In genomic region chr15:22898208-22898607, GRCm38 (mm10) we compare ENCODE assay signal across 26 mouse cellular contexts.
DNase-seq lines count a peak whose midpoint lies in the region; ATAC-seq and TF ChIP-seq lines count a peak whose summit lies in the region.
"Had no signal": no experiment of that assay in that cellular context is flagged by ENCODE, and none has a peak within 500 bp of the region (broad histone marks: within the 10 kb centered on the region; RNA-seq: fewer than 3 reads in every experiment).

No protein-coding gene starts in this region.

- H3K4me1 ChIP-seq in heart, embryonic 11.5 days (ENCODE audit: control insufficient read depth, insufficient read depth, low read length), result no peaks in the 10 kb centered on the region
- H3K4me1 ChIP-seq in hindbrain, postnatal 0 days (ENCODE audit: insufficient read depth, low read length), result no peaks in the 10 kb centered on the region
- H3K4me1 ChIP-seq: forebrain, embryonic 15.5 days; kidney, embryonic 15.5 days; liver, embryonic 15.5 days; midbrain, embryonic 10.5 days; neural tube, embryonic 15.5 days; stomach, embryonic 15.5 days had no signal

- no peak for TF ChIP-seq CTCF in hindbrain, postnatal 0 days (IDR thresholded peaks at IDR 0.05; ENCODE audit: low read depth)

- DNase-seq in frontal cortex, postnatal 10 days (ENCODE audit: low spot score in 2 of 2), result no peak
- peak; percentile 0 for DNase-seq in 416B (ENCODE audit: low read depth)
- DNase-seq in brain, adult 2 months (ENCODE audit: low read depth, low spot score), result peak; percentile 47
- no peak for DNase-seq in hindbrain, postnatal 0 days (ENCODE audit: low spot score)
- DNase-seq: adrenal gland, postnatal 14 days; cerebellum, adult 9-10 months; gastrocnemius, postnatal 36 days; kidney, postnatal 36 days; left cerebral cortex, postnatal 4 days; liver; right cerebral cortex, postnatal 4 days; thymus, postnatal 36 days had no signal

- no peak for TF ChIP-seq POLR2A in myocyte (IDR thresholded peaks at IDR 0.05; ENCODE audit: insufficient read length, low read depth)

- no peak overlapping the region for H3K4me3 ChIP-seq in myocyte
- no peak overlapping the region for H3K4me3 ChIP-seq in heart, embryonic 11.5 days (ENCODE audit: low read depth, low read length)
- no peak overlapping the region for H3K4me3 ChIP-seq in hindbrain, postnatal 0 days (ENCODE audit: low read length)
- H3K4me3 ChIP-seq: forebrain, embryonic 15.5 days; kidney, embryonic 15.5 days; liver, embryonic 15.5 days; midbrain, embryonic 10.5 days; neural tube, embryonic 15.5 days; stomach, embryonic 15.5 days had no signal

- H3K9me3 ChIP-seq in heart, embryonic 11.5 days (replicated peaks; ENCODE audit: control insufficient read depth, low read length), result no peaks in the 10 kb centered on the region
- no peaks in the 10 kb centered on the region for H3K9me3 ChIP-seq in hindbrain, postnatal 0 days (ENCODE audit: low read length)
- H3K9me3 ChIP-seq: forebrain, embryonic 15.5 days; kidney, embryonic 15.5 days; liver, embryonic 15.5 days; midbrain, embryonic 10.5 days; neural tube, embryonic 15.5 days; stomach, embryonic 15.5 days had no signal

- no peaks in the 10 kb centered on the region for H3K79me2 ChIP-seq in myocyte (ENCODE audit: control insufficient read depth, insufficient read depth)

- H3K27ac ChIP-seq in heart, embryonic 11.5 days (ENCODE audit: low read depth, low read length), result no peak overlapping the region
- no peak overlapping the region for H3K27ac ChIP-seq in hindbrain, postnatal 0 days
- H3K27ac ChIP-seq: forebrain, embryonic 15.5 days; kidney, embryonic 15.5 days; liver, embryonic 15.5 days; macrophage; midbrain, embryonic 10.5 days; neural tube, embryonic 15.5 days; stomach, embryonic 15.5 days had no signal

- H3ac ChIP-seq in myocyte (ENCODE audit: control insufficient read depth, insufficient read length), result no peak overlapping the region

- ATAC-seq in frontal cortex, adult (ENCODE audit: low TSS enrichment), result peak; percentile 89
- ATAC-seq in heart, embryonic 11.5 days (replicated peaks; ENCODE audit: insufficient number of reproducible peaks, low FRiP score, low TSS enrichment), result no peak
- ATAC-seq in hindbrain, postnatal 0 days, result no peak
- ATAC-seq in megakaryocyte progenitor cell, adult 5-6 weeks (replicated peaks; ENCODE audit: poor library complexity), result no peak
- ATAC-seq: forebrain, embryonic 15.5 days; hindbrain, embryonic 16.5 days; intestine, embryonic 16.5 days; midbrain, embryonic 16.5 days had no signal

- H3K36me3 ChIP-seq in myocyte (ENCODE audit: control insufficient read depth, insufficient read depth), result no peaks in the 10 kb centered on the region
- no peaks in the 10 kb centered on the region for H3K36me3 ChIP-seq in heart, embryonic 11.5 days (ENCODE audit: control insufficient read depth, insufficient read depth, low read length)
- H3K36me3 ChIP-seq in hindbrain, postnatal 0 days (ENCODE audit: insufficient read depth, low read length), result no peaks in the 10 kb centered on the region
- H3K36me3 ChIP-seq: forebrain, embryonic 15.5 days; kidney, embryonic 15.5 days; liver, embryonic 15.5 days; midbrain, embryonic 10.5 days; neural tube, embryonic 15.5 days; stomach, embryonic 15.5 days had no signal

- no peaks in the 10 kb centered on the region for H3K27me3 ChIP-seq in myocyte (ENCODE audit: control insufficient read depth, insufficient read depth, insufficient read length)
- H3K27me3 ChIP-seq in heart, embryonic 11.5 days (ENCODE audit: control insufficient read depth, insufficient read depth, low read length), result no peaks in the 10 kb centered on the region
- H3K27me3 ChIP-seq in hindbrain, postnatal 0 days (ENCODE audit: insufficient read depth, low read length), result no peaks in the 10 kb centered on the region
- H3K27me3 ChIP-seq: forebrain, embryonic 15.5 days; kidney, embryonic 15.5 days; liver, embryonic 15.5 days; neural tube, embryonic 15.5 days; stomach, embryonic 15.5 days had no signal

- H3K9ac ChIP-seq in heart, embryonic 11.5 days (ENCODE audit: low read depth, low read length), result no peak overlapping the region
- H3K9ac ChIP-seq in hindbrain, postnatal 0 days (replicated peaks; ENCODE audit: low read length), result no peak overlapping the region
- H3K9ac ChIP-seq: forebrain, embryonic 15.5 days; kidney, embryonic 15.5 days; liver, embryonic 15.5 days; neural tube, embryonic 15.5 days; stomach, embryonic 15.5 days had no signal

- H3K4me2 ChIP-seq in myocyte (ENCODE audit: low read depth), result peak overlapping the region; percentile 65
- H3K4me2 ChIP-seq in heart, embryonic 11.5 days, result no peak overlapping the region
- H3K4me2 ChIP-seq in hindbrain, postnatal 0 days (ENCODE audit: low read depth, low read length), result no peak overlapping the region
- H3K4me2 ChIP-seq: forebrain, embryonic 15.5 days; kidney, embryonic 15.5 days; liver, embryonic 15.5 days; neural tube, embryonic 15.5 days; stomach, embryonic 15.5 days had no signal

- 69% methylated on average over 4 of the region's 4 CpGs for WGBS in heart, embryonic 11.5 days (ENCODE audit: insufficient replicate concordance)
- WGBS in hindbrain, postnatal 0 days, result 71% methylated on average over 4 of the region's 4 CpGs

TF ChIP-seq in myocyte, 11 proteins besides CTCF, POLR2A, EP300 and RAD21:
- TF ChIP-seq MYOD1 (IDR thresholded peaks at IDR 0.05; ENCODE audit: control insufficient read depth in 1 of 3, insufficient read length in 2 of 3, low read depth in 2 of 3) (peak in 2 of 3 experiments; percentile 26 to 41), TCF3 (IDR thresholded peaks at IDR 0.05; ENCODE audit: insufficient read length, low read depth) (no peak), CEBPB (IDR thresholded peaks at IDR 0.05; ENCODE audit: insufficient read depth, poor library complexity, severe bottlenecking) (no peak), MYOG (IDR thresholded peaks at IDR 0.05; ENCODE audit: control insufficient read depth in 1 of 3, insufficient read depth in 1 of 3, insufficient read length in 2 of 3, low read depth in 2 of 3) (peak in 1 of 3 experiments; percentile 12), E2F4 (IDR thresholded peaks at IDR 0.05; ENCODE audit: insufficient read depth) (no peak)

Comparison
In these comparisons a context has a peak if more than half of its experiments do, and no peak if none do; other contexts are left out.
1. DNase-seq: peak in 416B (single experiment) and brain, adult 2 months (single experiment); none in frontal cortex, postnatal 10 days (0 of 2) and hindbrain, postnatal 0 days (single experiment).